Mouse (Mus musculus): ENCODE results near the gene Prg3.

DNA sequence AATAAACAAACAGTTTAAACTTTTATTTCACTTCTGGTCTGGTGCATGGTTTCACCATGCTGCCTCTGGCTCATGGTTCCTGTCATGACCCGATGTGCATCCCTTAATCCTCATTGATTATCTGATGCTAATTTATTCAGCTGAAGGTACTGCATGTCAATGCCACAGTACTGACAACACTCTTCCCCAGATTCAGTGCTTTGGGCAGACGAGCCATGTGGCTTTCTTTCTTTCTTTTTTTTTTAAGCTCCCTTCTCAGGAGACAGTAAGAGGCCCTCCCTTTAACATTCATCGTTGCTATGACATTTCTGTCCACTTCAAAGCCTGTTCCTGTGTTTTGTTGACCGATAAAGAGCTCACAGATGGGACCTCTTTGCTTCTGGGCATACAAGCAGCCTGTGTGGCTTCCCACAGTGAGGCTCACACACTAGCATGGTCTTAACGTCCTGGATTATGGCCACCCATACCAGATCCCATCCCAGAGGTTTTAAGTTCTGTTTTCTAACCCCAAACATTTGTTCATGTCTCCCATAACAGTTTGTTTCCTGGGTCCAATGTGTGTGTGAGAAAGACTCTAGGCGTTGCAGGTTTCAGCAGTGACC is 25.0 kb upstream of the Prg3 start:
- TF ChIP-seq EP300 (IDR thresholded peaks at IDR 0.05; ENCODE audit: low read depth) = no peak
- TF ChIP-seq CTCF (IDR thresholded peaks at IDR 0.05; ENCODE audit: low read depth) = no peak

Measured in liver, embryonic 14.5 days (tissue).